Mouse (Mus musculus) heart, postnatal 0 days (tissue): ENCODE measurements around the gene Xirp2. TPM values are rescaled to one million over a fixed set of nuclear protein-coding genes. Genes with fewer than 3 reads are reported as not detected.
A peak's percentile ranks its signal among the peaks of the same experiment; 100 is the strongest.

Experiments
- ATAC-seq: fragments of 200-750 bp; cut with Nextera tagmentation; 2 replicates; pipeline ENCODE4 v1.8.0; 2017; ENCODE audit warnings: low read depth, moderate number of reproducible peaks, moderate library complexity; ENCODE audit not compliant: insufficient read depth
- DNase-seq: peaks from one replicate; pipeline ENCODE4 v3.0.0-alpha.2; 2016; ENCODE audit warnings: low spot score
- H3K27ac ChIP-seq: fragments of 300-500 bp; sonication (generic); 2 replicates; pipeline ENCODE4 v1.5.1; 2014; ENCODE audit warnings: low read depth, mild to moderate bottlenecking
- H3K27me3 ChIP-seq: fragments of 300-500 bp; sonication (generic); 2 replicates; pipeline ENCODE4 v1.6.1; 2014; ENCODE audit warnings: low read length, mixed read lengths; ENCODE audit not compliant: control insufficient read depth, insufficient read depth
- H3K36me3 ChIP-seq: fragments of 300-500 bp; sonication (generic); replicated peaks from 2 replicates; pipeline ENCODE4 v1.6.1; 2014; ENCODE audit warnings: low read length, mixed read lengths; ENCODE audit not compliant: control insufficient read depth, insufficient read depth
- H3K4me1 ChIP-seq: fragments of 300-500 bp; sonication (generic); 2 replicates; pipeline ENCODE4 v1.6.1; 2014; ENCODE audit warnings: antibody characterized with exemption; ENCODE audit not compliant: control insufficient read depth, insufficient read depth
- H3K4me2 ChIP-seq: fragments of 300-500 bp; sonication (generic); 2 replicates; pipeline ENCODE4 v1.6.1; 2014; ENCODE audit warnings: low read depth, mild to moderate bottlenecking, low read length, moderate library complexity
- H3K4me3 ChIP-seq: fragments of 300-500 bp; sonication (generic); 2 replicates; pipeline ENCODE4 v1.5.1; 2014; ENCODE audit warnings: low read depth, low read length
- H3K9ac ChIP-seq: fragments of 300-500 bp; sonication (generic); replicated peaks from 2 replicates; pipeline ENCODE4 v1.6.1; 2014; ENCODE audit warnings: low read depth, low read length, mixed read lengths
- H3K9me3 ChIP-seq: fragments of 300-500 bp; sonication (generic); replicated peaks from 2 replicates; pipeline ENCODE4 v1.6.1; 2016; ENCODE audit warnings: low read length; ENCODE audit not compliant: control insufficient read depth
- CTCF ChIP-seq: IDR thresholded peaks from 2 replicates; pipeline ENCODE4 v1.5.1; 2016; ENCODE audit warnings: antibody characterized with exemption, control low read depth, low read depth
- EP300 ChIP-seq: IDR thresholded peaks from 2 replicates; pipeline ENCODE4 v1.6.1; 2016; ENCODE audit warnings: antibody characterized with exemption, low read depth
- WGBS: fragments of 180-500 bp; shearing (Covaris S2); extraction: QIAGEN DNeasy Blood & Tissue Kit; methylation state at CpG from one replicate; pipeline ENCODE4 v1.1.7; 2014; 5-methylcytosine and 5-hydroxymethylcytosine counted together
- polyA plus RNA-seq: library from polyadenylated mRNA; unstranded; fragments of >200 nt; fragmentation: Nextera tagmentation; extraction: Ambion mirVana; gene quantifications from 2 replicates; pipeline ENCODE4 v1.2.1, GENCODE M21; 2015
- total RNA-seq: library from RNA; depleted of rRNA; stranded (reverse); fragments of >200 nt; gene quantifications from 2 replicates; pipeline ENCODE4 v1.2.3, GENCODE M21; 2014; ENCODE audit warnings: low replicate concordance

Gene Xirp2
- total and polyA plus RNA-seq, 2 experiments from 2014 or later = 0.86 to 3.5 TPM

DNA sequence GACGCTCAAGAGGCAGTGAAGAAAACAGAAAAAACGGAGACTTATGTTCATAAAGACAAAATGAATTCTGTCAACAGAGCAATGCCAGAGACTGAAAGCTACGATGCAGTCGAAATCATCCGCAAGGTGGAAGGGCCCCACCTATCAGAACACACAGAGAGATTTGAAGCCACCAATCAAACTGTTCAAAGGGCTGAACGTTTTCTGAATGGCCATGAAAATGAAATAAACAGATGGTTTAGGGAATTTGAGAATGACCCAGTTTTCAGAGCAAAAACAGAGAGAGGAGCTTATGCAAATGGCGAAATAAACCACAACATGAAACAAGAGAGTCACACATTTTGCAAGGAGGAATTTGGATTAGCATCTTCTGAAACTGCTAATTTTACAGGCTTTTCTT lies 70.6 kb downstream of the Xirp2 start:
- WGBS = 81% methylated on average over 7 of the region's 7 CpGs
- Histone ChIP-seq H3K4me2 (no peak overlapping the region), H3K4me1 (no peaks in the 10 kb centered on the region), H3K4me3 (no peak overlapping the region), H3K36me3 (no peaks in the 10 kb centered on the region), H3K27me3 (no peaks in the 10 kb centered on the region), H3K27ac (no peak overlapping the region), H3K9me3 (no peaks in the 10 kb centered on the region), H3K9ac (no peak overlapping the region)
- DNase-seq = no peak
- TF ChIP-seq CTCF (no peak), EP300 (no peak)
- no peak for ATAC-seq

DNA sequence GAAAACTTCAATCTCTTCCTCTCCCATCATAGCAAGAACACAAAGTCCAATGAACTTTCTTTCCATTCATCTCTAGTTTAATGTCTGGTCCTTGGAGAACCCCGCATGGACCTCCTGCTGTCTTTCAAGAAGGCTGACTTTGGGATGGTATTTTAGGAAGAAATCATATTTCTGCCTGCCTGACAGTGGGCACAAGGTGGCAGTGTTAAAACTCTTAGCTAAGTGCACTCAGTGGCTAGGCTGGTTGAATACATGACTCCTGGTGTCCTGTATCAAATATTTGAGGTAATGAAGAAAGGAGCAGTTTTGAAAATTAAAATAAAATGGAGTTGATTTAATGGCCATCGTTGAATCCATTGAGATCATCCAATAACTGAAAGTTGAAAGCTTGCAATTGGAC lies 89.5 kb downstream of the Xirp2 start:
- H3K27me3 ChIP-seq = no peaks in the 10 kb centered on the region
- H3K4me3 ChIP-seq = no peak overlapping the region
- DNase-seq (no peak), ATAC-seq (no peak)
- H3K9me3 ChIP-seq = no peaks in the 10 kb centered on the region
- 80% methylated on average over 2 of the region's 2 CpGs for whole genome bisulfite sequencing
- H3K36me3 ChIP-seq = no peaks in the 10 kb centered on the region
- H3K4me2 ChIP-seq = no peak overlapping the region
- TF ChIP-seq CTCF (peak; percentile 46), EP300 (no peak)
- no peak overlapping the region for H3K9ac ChIP-seq
- no peaks in the 10 kb centered on the region for H3K4me1 ChIP-seq
- no peak overlapping the region for H3K27ac ChIP-seq

DNA sequence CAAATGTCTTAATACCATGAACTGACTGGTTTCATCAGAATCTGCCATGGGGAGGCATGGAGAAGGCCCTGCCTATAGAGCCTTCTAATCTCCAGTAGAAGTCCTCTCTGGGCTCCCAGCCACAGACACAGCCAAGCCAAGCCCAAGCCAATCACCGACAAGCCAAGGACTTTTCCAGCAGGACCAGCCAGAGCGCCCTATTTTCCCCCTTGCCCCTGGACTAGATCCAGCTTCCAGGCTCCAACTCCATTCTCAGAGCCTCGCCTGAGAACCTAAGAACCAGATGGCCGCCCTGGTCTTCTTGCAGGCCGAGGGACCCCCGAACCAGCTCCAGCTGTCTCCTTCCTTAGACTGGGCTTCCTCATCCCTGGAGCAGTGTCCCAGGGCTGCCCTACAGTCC lies 93.6 kb downstream of the Xirp2 start:
- Histone ChIP-seq H3K4me1 (no peaks in the 10 kb centered on the region), H3K4me3 (no peak overlapping the region), H3K9ac (no peak overlapping the region), H3K27ac (no peak overlapping the region), H3K9me3 (no peaks in the 10 kb centered on the region), H3K27me3 (no peaks in the 10 kb centered on the region), H3K4me2 (no peak overlapping the region), H3K36me3 (no peaks in the 10 kb centered on the region)
- no peak for TF ChIP-seq CTCF
- no peak for TF ChIP-seq EP300
- WGBS = 77% methylated on average over 6 of the region's 6 CpGs
- ATAC-seq (no peak), DNase-seq (no peak)

DNA sequence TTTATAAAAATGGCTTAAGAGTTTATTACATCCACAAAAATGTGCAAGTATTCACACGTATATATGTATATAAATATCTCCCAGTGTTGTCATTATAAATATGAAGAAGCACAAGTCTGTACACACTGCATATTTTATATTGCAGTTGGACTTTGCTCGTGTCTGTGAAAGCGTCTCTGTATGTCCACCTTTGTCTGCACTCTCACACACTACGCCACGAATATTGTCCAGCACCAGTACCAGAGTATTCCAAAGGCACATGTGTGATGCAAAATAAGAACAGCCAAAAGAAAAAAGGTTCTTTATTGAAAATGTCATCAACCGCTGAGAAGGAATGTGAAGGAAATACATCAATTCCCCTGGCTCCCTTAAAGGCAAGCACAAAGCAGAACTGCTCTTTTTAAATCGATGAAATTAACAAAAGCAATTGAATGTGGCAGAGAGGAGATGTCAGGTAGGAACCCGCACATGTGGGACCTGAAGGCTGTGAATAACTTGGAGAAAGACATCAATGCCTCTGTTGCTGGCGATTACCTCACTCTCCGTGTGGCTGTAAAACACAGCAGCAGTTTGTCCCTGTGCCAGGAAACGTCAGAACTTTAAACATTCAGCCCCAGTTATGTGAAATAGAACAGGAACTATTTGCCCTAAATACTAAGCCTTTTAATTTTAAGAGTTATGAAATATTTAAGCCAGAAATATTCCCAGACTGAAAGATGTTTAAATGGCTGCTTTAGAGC lies 96.3 kb downstream of the Xirp2 start:
- no peak for ATAC-seq
- H3K4me1 ChIP-seq = no peaks in the 10 kb centered on the region
- no peaks in the 10 kb centered on the region for H3K27me3 ChIP-seq
- no peak overlapping the region for H3K4me2 ChIP-seq
- no peaks in the 10 kb centered on the region for H3K36me3 ChIP-seq
- H3K4me3 ChIP-seq = no peak overlapping the region
- no peaks in the 10 kb centered on the region for H3K9me3 ChIP-seq
- H3K9ac ChIP-seq = no peak overlapping the region
- WGBS = 58% methylated on average over 11 of the region's 11 CpGs
- TF ChIP-seq EP300 (no peak), CTCF (no peak)
- no peak for DNase-seq
- H3K27ac ChIP-seq = no peak overlapping the region

DNA sequence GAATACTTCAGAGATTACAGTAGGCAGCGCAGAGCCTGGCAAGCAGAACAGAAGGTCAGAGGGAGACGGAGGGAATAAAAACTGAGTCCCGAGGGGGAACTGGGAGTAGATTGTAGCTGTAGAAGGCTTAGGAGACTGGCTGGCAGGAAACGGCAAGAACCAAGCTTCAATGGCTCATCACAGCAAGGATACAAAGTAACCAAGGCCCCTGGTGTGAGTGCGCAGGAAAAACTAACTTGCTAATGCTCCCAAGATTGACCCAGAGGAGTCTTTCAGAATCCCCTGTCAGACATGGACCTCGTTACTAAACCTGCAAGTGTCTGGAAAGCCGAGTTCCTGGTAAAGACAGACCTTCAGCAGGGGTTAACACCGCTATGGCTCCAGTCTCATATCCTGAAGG lies 98.6 kb downstream of the Xirp2 start:
- TF ChIP-seq EP300 (no peak), CTCF (no peak)
- Histone ChIP-seq H3K36me3 (no peaks in the 10 kb centered on the region), H3K4me2 (no peak overlapping the region), H3K4me1 (no peaks in the 10 kb centered on the region), H3K27me3 (no peaks in the 10 kb centered on the region), H3K4me3 (no peak overlapping the region), H3K27ac (no peak overlapping the region), H3K9me3 (no peaks in the 10 kb centered on the region), H3K9ac (no peak overlapping the region)
- no peak for DNase-seq
- WGBS = 59% methylated on average over 8 of the region's 8 CpGs
- ATAC-seq = no peak
